Mouse (Mus musculus): Measurements from ENCODE around the gene Fhad1. TPM values are rescaled to one million over a fixed set of nuclear protein-coding genes. Genes with fewer than 3 reads are reported as not detected.

Gene Fhad1
- total and polyA plus RNA-seq, 3 experiments: 4.8 to 8.6 (median 5.5) TPM

- TF ChIP-seq ZMIZ1 (IDR thresholded peaks at IDR 0.05; ENCODE audit: low read depth, low read length) (no peak), NRF1 (IDR thresholded peaks at IDR 0.05; ENCODE audit: low read depth, low read length) (no peak), CTCF (conservative IDR thresholded peaks at IDR 0.05 in 1 of 2, IDR thresholded peaks at IDR 0.05 in 1 of 2; ENCODE audit: low read depth in 2 of 2, low read length in 2 of 2) (no peak), ETS1 (conservative IDR thresholded peaks at IDR 0.05; ENCODE audit: low read depth, low read length) (no peak), KAT2A (IDR thresholded peaks at IDR 0.05; ENCODE audit: insufficient replicate concordance, low read length) (no peak), BHLHE40 (IDR thresholded peaks at IDR 0.05; ENCODE audit: low read depth, low read length) (no peak), JUN (IDR thresholded peaks at IDR 0.05; ENCODE audit: insufficient read depth, low read depth, low read length) (no peak), E2F4 (IDR thresholded peaks at IDR 0.05; ENCODE audit: insufficient replicate concordance, low read depth, low read length) (no peak), MAFK (IDR thresholded peaks at IDR 0.05; ENCODE audit: insufficient replicate concordance, low read length) (no peak), TBP (conservative IDR thresholded peaks at IDR 0.05; ENCODE audit: low read depth, low read length) (no peak), EP300 (IDR thresholded peaks at IDR 0.05; ENCODE audit: low read length) (no peak), TCF12 (IDR thresholded peaks at IDR 0.05; ENCODE audit: low read depth, low read length) (no peak)
- Histone ChIP-seq H3K4me3 (replicated peaks in 1 of 3; ENCODE audit: low read depth in 2 of 3, low read length in 2 of 3, poor library complexity in 1 of 3) (no peak overlapping the region), H3K36me3 (replicated peaks in 1 of 2; ENCODE audit: control insufficient read depth in 1 of 2, insufficient read depth in 1 of 2, low read length in 1 of 2) (no peaks in the 10 kb centered on the region), H3K79me2 (replicated peaks; ENCODE audit: control insufficient read depth, extremely low read depth, insufficient read depth, poor library complexity, severe bottlenecking) (no peaks in the 10 kb centered on the region), H3K4me2 (ENCODE audit: insufficient read depth, low read depth, poor library complexity, severe bottlenecking) (no peak overlapping the region), H3K9me3 (replicated peaks; ENCODE audit: low read length) (no peaks in the 10 kb centered on the region), H3K4me1 (ENCODE audit: control insufficient read depth in 1 of 2, insufficient read depth in 2 of 2) (peaks cover 0 to 6% of the 10 kb centered on the region in 2 experiments; a peak in 1 of 4 replicates), H3K9ac (ENCODE audit: insufficient read depth, low read depth) (no peak overlapping the region), H3K27me3 (replicated peaks) (no peaks in the 10 kb centered on the region), H3K27ac (ENCODE audit: insufficient read depth, low read depth) (no peak overlapping the region)
- in situ Hi-C loops (cut with MboI; ENCODE audit: low pct_ligation_motif_present, low pct_unique_long_range_greater_than_20kb, low sequenced_read_pairs): no loop called here
- dilution Hi-C loops (cut with MboI; ENCODE audit: extremely low pct_ligation_motif_present, extremely low pct_unique_long_range_greater_than_20kb, low sequenced_read_pairs): no loop called here
- no peak for DNase-seq (ENCODE audit: extremely low read depth)
These were observed 121.6 kb downstream of the Fhad1 start for GRCm38 (mm10) chr4:141893157-141893784.

DNA sequence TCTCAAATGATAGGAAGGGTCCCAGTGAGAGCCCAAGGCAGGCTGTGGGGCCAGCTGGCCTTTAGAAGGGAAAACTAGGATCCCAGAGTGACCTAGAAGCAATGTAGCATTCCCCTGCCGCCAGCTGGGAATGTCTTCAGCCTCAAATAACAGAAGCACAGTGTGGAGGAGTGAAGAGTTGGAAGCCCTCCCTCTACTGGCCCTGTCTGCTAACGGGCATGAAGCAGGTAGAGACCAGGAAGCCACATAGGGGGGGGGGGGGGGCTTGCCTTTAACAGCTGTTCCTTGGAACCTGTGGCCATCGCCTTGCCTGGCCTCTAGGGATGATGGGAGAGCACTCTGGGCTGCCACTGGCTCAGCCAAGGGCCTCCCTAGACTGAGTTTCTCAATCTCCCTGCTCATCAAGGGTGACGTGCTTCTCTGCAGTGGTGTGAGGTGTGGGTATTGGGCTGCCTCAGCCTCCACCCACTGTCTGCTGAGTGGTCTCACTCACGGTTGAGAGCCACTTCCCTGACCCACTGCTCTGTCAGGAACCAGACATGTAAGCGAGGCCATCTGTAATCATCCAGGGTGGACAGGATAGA, 128.4 kb downstream of the Fhad1 start:
- in situ Hi-C loops (cut with MboI; ENCODE audit: low pct_ligation_motif_present, low pct_unique_long_range_greater_than_20kb, low sequenced_read_pairs): no loop called here
- dilution Hi-C loops (cut with MboI; ENCODE audit: extremely low pct_ligation_motif_present, extremely low pct_unique_long_range_greater_than_20kb, low sequenced_read_pairs): no loop called here

More for the DNA sequence above, 128.4 kb downstream of the Fhad1 start:
- Histone ChIP-seq H3K27ac (ENCODE audit: insufficient read depth, low read depth) (no peak overlapping the region), H3K36me3 (replicated peaks in 1 of 2; ENCODE audit: control insufficient read depth in 1 of 2, insufficient read depth in 1 of 2, low read length in 1 of 2) (no peaks in the 10 kb centered on the region), H3K79me2 (replicated peaks; ENCODE audit: control insufficient read depth, extremely low read depth, insufficient read depth, poor library complexity, severe bottlenecking) (no peaks in the 10 kb centered on the region), H3K27me3 (replicated peaks) (no peaks in the 10 kb centered on the region), H3K9me3 (replicated peaks; ENCODE audit: low read length) (no peaks in the 10 kb centered on the region), H3K9ac (ENCODE audit: insufficient read depth, low read depth) (no peak overlapping the region), H3K4me2 (ENCODE audit: insufficient read depth, low read depth, poor library complexity, severe bottlenecking) (no peak overlapping the region), H3K4me1 (ENCODE audit: control insufficient read depth in 1 of 2, insufficient read depth in 2 of 2) (peaks cover 2% of the 10 kb centered on the region in 2 experiments; a peak in 1 of 4 replicates), H3K4me3 (replicated peaks in 1 of 3; ENCODE audit: low read depth in 2 of 3, low read length in 2 of 3, poor library complexity in 1 of 3) (no peak overlapping the region)
- DNase-seq (ENCODE audit: extremely low read depth): no peak
- no peak for TF ChIP-seq ZC3H11A (IDR thresholded peaks at IDR 0.05; ENCODE audit: low read depth, low read length)
- no peak for TF ChIP-seq E2F4 (IDR thresholded peaks at IDR 0.05; ENCODE audit: insufficient replicate concordance, low read depth, low read length)
- no peak for TF ChIP-seq TBP (conservative IDR thresholded peaks at IDR 0.05; ENCODE audit: low read depth, low read length)
- no peak for TF ChIP-seq CHD2 (IDR thresholded peaks at IDR 0.05; ENCODE audit: low read length)
